Mouse (Mus musculus) limb, embryonic 14.5 days (tissue): Measurements from ENCODE around the gene Nlrp1b. TPM values are rescaled to one million over a fixed set of nuclear protein-coding genes. Genes with fewer than 3 reads are reported as not detected.

Experiments
- ATAC-seq: fragments of 200-750 bp; cut with Nextera tagmentation; 2 replicates; pipeline ENCODE4 v1.8.0; 2017; ENCODE audit warnings: low read depth, moderate number of reproducible peaks, moderate TSS enrichment; ENCODE audit not compliant: low FRiP score
- DNase-seq: peaks from one replicate; pipeline ENCODE4 v3.0.0-alpha.2; 2015; ENCODE audit warnings: low spot score
- H3K27ac ChIP-seq: fragments of 300-500 bp; sonication (generic); replicated peaks from 2 replicates; pipeline ENCODE4 v1.5.1; 2014; ENCODE audit warnings: low read depth, mild to moderate bottlenecking, low read length, moderate library complexity, mixed read lengths
- H3K27me3 ChIP-seq: fragments of 300-500 bp; sonication (generic); 2 replicates; pipeline ENCODE4 v1.6.1; 2014; ENCODE audit warnings: low read length, mixed read lengths; ENCODE audit not compliant: control insufficient read depth, insufficient read depth
- H3K36me3 ChIP-seq: fragments of 300-500 bp; sonication (generic); 2 replicates; pipeline ENCODE4 v1.6.1; 2014; ENCODE audit warnings: mild to moderate bottlenecking, low read length, moderate library complexity, mixed read lengths; ENCODE audit not compliant: control insufficient read depth, insufficient read depth
- H3K4me1 ChIP-seq: fragments of 300-500 bp; sonication (generic); 2 replicates; pipeline ENCODE4 v1.6.1; 2014; ENCODE audit warnings: antibody characterized with exemption, low read length, mixed read lengths; ENCODE audit not compliant: control insufficient read depth, insufficient read depth
- H3K4me2 ChIP-seq: fragments of 300-500 bp; sonication (generic); replicated peaks from 2 replicates; pipeline ENCODE4 v1.6.1; 2014; ENCODE audit warnings: low read depth, mild to moderate bottlenecking, low read length, moderate library complexity; ENCODE audit not compliant: severe bottlenecking
- H3K4me3 ChIP-seq: fragments of 300-500 bp; sonication (generic); replicated peaks from 2 replicates; pipeline ENCODE4 v1.5.1; 2014; ENCODE audit warnings: low read length
- H3K9ac ChIP-seq: fragments of 300-500 bp; sonication (generic); 2 replicates; pipeline ENCODE4 v1.6.1; 2014; ENCODE audit warnings: mild to moderate bottlenecking, low read depth, low read length, moderate library complexity; ENCODE audit not compliant: severe bottlenecking
- H3K9me3 ChIP-seq: fragments of 300-500 bp; sonication (generic); 2 replicates; pipeline ENCODE4 v1.6.1; 2016; ENCODE audit warnings: low read length; ENCODE audit not compliant: control insufficient read depth
- POLR2A ChIP-seq: fragments of 200-500 bp; IDR thresholded peaks from 2 replicates; pipeline ENCODE4 v1.8.0; 2012; ENCODE audit warnings: inconsistent platforms, mild to moderate bottlenecking, moderate library complexity, borderline replicate concordance; ENCODE audit not compliant: insufficient read depth, insufficient read length; ENCODE audit errors: extremely low read depth
- WGBS: fragments of 180-500 bp; shearing (Covaris S2); extraction: QIAGEN DNeasy Blood & Tissue Kit; methylation state at CpG from one replicate; pipeline ENCODE4 v1.1.7; 2014; 5-methylcytosine and 5-hydroxymethylcytosine counted together
- polyA plus RNA-seq, 2 experiments: library from polyadenylated mRNA; depleted of rRNA in 1 of 2; stranded (reverse) in 1 of 2; unstranded in 1 of 2; fragments of >200 nt; fragmentation: Nextera tagmentation in 1 of 2; extraction: Ambion mirVana in 1 of 2; gene quantifications; 2 replicates each; pipeline versions ENCODE4 v1.2.1 to v1.2.3; 2012 to 2014

Nlrp1b gene
- polyA plus RNA-seq, 2 experiments: 0.06 to 0.19 TPM

DNA sequence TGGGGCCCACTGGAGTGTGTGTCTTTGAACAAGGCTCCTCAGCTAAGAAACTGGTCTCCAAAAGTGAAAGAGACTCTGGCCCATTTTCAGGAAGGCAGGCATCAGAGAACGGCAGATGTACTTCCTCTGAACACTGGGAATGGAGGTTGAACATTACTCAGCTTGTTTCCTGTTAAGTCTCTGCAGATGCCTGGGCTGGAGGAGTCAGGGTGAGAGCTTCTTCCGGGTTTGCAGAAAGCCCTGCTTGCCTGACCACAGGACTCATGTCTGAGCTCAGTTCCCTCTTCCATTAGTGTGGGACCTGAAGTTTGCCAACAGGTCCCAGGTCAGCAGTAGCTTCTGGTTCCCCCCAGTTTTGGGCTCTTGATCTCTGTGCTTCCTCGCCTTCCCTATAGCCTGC lies 85.9 kb downstream of the Nlrp1b start, which contains the start of gene Nlrp1a:
Nlrp1a (minus strand) TSS at position 44 of the 400 bp plus-strand sequence.
- Histone ChIP-seq H3K9me3 (no peaks in the 10 kb centered on the region), H3K36me3 (no peaks in the 10 kb centered on the region), H3K9ac (no peak within 1 kb of the TSS), H3K4me3 (no peak within 1 kb of the TSS), H3K27ac (no peak within 1 kb of the TSS), H3K4me2 (no peak within 1 kb of the TSS), H3K4me1 (no peaks in the 10 kb centered on the region), H3K27me3 (no peaks in the 10 kb centered on the region)
- TF ChIP-seq POLR2A: no peak
- 63% methylated on average over 3 of the region's 3 CpGs for WGBS
- DNase-seq: no peak
- ATAC-seq: no peak

DNA sequence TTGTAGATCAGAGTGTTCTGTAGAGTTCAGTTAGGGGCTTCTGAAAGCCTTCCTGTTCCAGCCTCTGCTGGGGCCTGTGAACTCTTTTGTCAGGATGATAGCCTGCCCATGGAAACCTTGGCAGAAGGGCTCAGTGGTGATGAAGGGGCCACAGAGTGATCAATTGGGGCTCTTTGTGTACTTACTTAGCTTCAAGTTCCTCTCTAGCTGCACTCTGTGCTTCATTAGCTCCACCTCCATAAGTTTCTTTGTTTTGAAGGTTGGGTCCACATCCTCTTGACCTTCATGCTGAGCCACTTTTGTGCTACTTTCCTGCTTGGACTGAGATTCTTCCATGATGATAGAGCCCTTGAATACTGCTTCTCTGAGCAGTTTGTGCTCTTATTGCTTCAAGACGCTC lies 88.5 kb downstream of the Nlrp1b start:
- ATAC-seq: no peak
- H3K9ac ChIP-seq: no peak overlapping the region
- no peaks in the 10 kb centered on the region for H3K4me1 ChIP-seq
- H3K27me3 ChIP-seq: no peaks in the 10 kb centered on the region
- no peak for TF ChIP-seq POLR2A
- 86% methylated on average over 1 of the region's 1 CpGs for WGBS
- no peaks in the 10 kb centered on the region for H3K9me3 ChIP-seq
- no peaks in the 10 kb centered on the region for H3K36me3 ChIP-seq
- H3K4me3 ChIP-seq: no peak overlapping the region
- H3K27ac ChIP-seq: no peak overlapping the region
- no peak overlapping the region for H3K4me2 ChIP-seq
- no peak for DNase-seq

DNA sequence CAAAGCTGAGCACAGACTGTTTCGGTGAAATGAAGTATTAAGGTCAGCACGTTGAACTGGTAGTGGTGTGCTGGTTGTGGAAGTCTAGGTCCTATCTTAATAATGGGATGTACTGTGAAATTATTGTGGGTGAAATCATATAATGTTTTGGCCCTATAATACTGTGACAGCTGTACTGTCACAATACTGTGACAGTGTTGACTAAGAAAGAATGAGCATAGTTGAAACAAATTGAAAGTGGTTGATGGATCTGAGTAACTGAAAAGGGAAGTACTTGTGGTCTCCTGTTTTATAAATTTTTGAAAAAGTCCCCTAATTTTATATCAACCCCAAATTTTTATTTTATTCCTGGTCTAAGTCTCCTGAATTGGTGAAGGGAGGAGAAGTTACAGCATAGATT lies 123.4 kb downstream of the Nlrp1b start:
- Histone ChIP-seq H3K9me3 (no peaks in the 10 kb centered on the region), H3K4me3 (no peak overlapping the region), H3K27me3 (no peaks in the 10 kb centered on the region), H3K27ac (no peak overlapping the region), H3K36me3 (no peaks in the 10 kb centered on the region), H3K4me1 (no peaks in the 10 kb centered on the region), H3K9ac (no peak overlapping the region), H3K4me2 (no peak overlapping the region)
- no peak for TF ChIP-seq POLR2A
- ATAC-seq (no peak), DNase-seq (no peak)
- 76% methylated on average over 2 of the region's 2 CpGs for WGBS

DNA sequence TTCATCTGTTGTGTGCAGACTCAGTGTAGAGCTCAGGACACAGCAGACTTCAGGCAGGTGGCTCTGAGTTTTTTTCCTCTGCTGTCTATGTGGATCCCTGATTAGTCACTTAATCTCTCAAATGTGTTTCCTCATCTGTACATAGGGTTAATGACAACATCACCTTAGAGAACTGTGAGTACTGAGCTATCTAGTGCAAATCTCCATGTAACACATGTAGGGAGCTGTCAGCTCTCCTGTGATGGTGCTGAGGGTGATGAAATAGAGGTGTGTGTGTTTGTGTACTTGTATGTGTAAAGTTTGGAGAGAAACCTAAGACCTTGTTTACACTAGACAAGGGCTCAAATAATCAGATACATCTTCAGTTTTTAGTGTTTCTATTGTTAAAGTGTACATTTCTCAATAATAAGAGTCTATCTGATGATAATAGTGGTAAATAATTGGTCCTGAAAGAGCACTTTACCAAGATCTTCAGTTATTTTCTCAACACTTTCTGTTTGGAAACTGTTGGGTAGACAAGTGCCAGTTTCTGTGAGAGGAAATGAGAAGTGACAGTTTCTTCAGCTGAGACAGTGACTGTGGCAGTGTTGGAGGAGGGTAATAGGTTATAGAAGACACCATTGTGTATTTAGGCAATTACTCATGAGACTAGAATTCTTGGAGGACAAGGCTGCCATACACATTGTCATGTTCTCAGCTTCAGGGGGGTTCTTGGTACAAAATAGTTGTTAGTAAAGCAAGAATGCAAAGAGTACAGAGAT lies 124.1 kb downstream of the Nlrp1b start:
- H3K4me2 ChIP-seq: no peak overlapping the region
- H3K27ac ChIP-seq: no peak overlapping the region
- no peak overlapping the region for H3K4me3 ChIP-seq
- no peak for ATAC-seq
- H3K9me3 ChIP-seq: no peaks in the 10 kb centered on the region
- no peak for TF ChIP-seq POLR2A
- no peaks in the 10 kb centered on the region for H3K4me1 ChIP-seq
- no peaks in the 10 kb centered on the region for H3K27me3 ChIP-seq
- no peaks in the 10 kb centered on the region for H3K36me3 ChIP-seq
- no peak overlapping the region for H3K9ac ChIP-seq
- no peak for DNase-seq

DNA sequence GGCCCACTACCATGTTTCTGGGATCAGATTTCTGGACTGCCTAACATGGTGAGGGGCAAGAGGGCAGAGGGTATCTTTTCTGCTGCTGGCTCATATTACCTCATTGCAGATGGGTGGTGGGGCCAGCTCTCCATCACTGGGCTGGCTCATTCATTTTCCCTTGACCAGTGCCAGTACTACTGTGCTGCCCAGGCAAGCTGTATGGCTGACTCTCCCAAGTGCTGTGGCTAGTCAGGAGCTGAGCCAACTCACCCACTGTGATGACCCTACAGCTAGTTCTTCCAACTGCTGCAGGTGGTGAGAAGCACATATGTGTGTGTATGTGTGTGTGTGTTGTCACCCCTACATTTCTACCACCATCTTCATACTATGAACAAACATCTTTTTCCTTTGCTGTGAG lies 126.6 kb downstream of the Nlrp1b start:
- ATAC-seq: no peak
- Histone ChIP-seq H3K4me3 (no peak overlapping the region), H3K4me2 (no peak overlapping the region), H3K9me3 (no peaks in the 10 kb centered on the region), H3K27ac (no peak overlapping the region), H3K4me1 (no peaks in the 10 kb centered on the region), H3K36me3 (no peaks in the 10 kb centered on the region), H3K27me3 (no peaks in the 10 kb centered on the region), H3K9ac (no peak overlapping the region)
- no peak for TF ChIP-seq POLR2A
- no peak for DNase-seq

Other genes starting within 250 kb of the Nlrp1b start
- 149 and 173 TPM in 2 replicates for gene C1qbp, start 247.7 kb downstream of the Nlrp1b start, polyA plus RNA-seq (2012; rRNA removed)
- 214 and 221 TPM in 2 replicates for gene C1qbp, start 247.7 kb downstream of the Nlrp1b start, polyA plus RNA-seq (2014; fragmentation: Nextera tagmentation; extraction: Ambion mirVana)
- gene Dhx33, start 226.3 kb downstream of the Nlrp1b start, polyA plus RNA-seq (2012; rRNA removed): 33.2 and 46.5 TPM in 2 replicates
- 18.6 and 24.8 TPM in 2 replicates for gene Dhx33, start 226.3 kb downstream of the Nlrp1b start, polyA plus RNA-seq (2014; fragmentation: Nextera tagmentation; extraction: Ambion mirVana)
- 15.2 and 23.1 TPM in 2 replicates for gene Mis12, start 211.1 kb downstream of the Nlrp1b start, polyA plus RNA-seq (2012; rRNA removed)
- gene Mis12, start 211.1 kb downstream of the Nlrp1b start, polyA plus RNA-seq (2014; fragmentation: Nextera tagmentation; extraction: Ambion mirVana): 30.4 and 32.5 TPM in 2 replicates
- gene Derl2, start 210.9 kb downstream of the Nlrp1b start, polyA plus RNA-seq (2012; rRNA removed): 26.9 and 31.4 TPM in 2 replicates
- 39.4 and 41.1 TPM in 2 replicates for gene Derl2, start 210.9 kb downstream of the Nlrp1b start, polyA plus RNA-seq (2014; fragmentation: Nextera tagmentation; extraction: Ambion mirVana)
- 165 and 186 TPM in 2 replicates for gene 6330403K07Rik, start 197.2 kb downstream of the Nlrp1b start, polyA plus RNA-seq (2012; rRNA removed)
- 84.5 and 97.9 TPM in 2 replicates for gene 6330403K07Rik, start 197.2 kb downstream of the Nlrp1b start, polyA plus RNA-seq (2014; fragmentation: Nextera tagmentation; extraction: Ambion mirVana)
- 0.04 and 0.05 TPM in 2 replicates for gene Nlrp1a, start 86.0 kb downstream of the Nlrp1b start, polyA plus RNA-seq (2012; rRNA removed)
- 0.14 and 0.30 TPM in 2 replicates for gene Nlrp1a, start 86.0 kb downstream of the Nlrp1b start, polyA plus RNA-seq (2014; fragmentation: Nextera tagmentation; extraction: Ambion mirVana)